Mouse (Mus musculus) cerebellum, postnatal 14 days (tissue): ENCODE measurements around the gene Mfsd2a.
A peak's percentile ranks its signal among the peaks of the same experiment; 100 is the strongest.

ENCODE experiments used
- DNase-seq, 2 experiments: peaks; one replicate each; pipeline ENCODE4 v3.0.0; 2021; ENCODE audit warnings: mixed read lengths in 2 of 2

The Mfsd2a gene

DNA sequence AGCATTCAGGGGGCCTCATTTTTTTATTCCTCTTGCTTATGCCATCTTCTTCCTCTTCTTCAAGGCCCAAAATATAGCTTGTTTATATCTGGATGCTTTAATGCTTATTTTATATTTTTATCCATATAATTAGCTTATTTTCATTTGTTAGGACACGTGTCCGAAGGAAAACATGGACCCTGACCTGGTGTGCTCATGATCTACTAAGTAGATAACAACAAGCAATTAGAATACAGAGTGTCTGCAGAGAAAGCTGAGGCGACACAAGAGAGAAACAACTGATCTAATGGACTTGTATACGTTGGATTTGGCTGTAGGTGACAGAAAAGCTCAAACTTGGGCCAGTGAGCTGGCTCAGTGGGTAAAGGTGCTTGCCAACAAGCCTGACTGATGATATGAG lies 15.9 kb upstream of the Mfsd2a start:
- no peak for DNase-seq

DNA sequence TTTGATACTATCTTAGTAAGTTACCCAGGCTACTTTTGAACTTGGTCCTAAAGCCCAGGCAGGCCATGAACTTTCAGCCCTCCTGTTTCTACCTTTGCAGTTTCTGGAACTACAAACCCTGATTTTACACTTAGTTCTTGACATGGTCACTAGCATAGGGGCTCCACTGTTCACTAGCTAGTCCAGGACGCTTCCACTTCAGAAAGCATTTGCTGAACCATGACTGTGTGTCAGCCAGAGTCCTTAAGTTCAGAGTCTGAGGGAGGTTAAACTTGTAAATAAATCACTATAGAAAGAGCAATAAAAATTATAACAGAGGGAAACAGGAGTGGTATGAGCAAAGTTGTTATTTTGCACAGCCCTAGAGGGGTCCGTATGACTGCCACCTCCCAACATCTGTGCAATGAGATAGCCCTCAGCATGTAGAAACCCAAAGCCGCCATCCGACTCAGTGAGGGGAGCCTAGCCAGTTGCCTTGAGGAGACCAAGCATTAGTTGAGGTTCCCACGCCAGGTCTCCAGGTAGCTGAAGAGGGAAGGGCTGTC lies 14.1 kb upstream of the Mfsd2a start:
- DNase-seq = no peak

DNA sequence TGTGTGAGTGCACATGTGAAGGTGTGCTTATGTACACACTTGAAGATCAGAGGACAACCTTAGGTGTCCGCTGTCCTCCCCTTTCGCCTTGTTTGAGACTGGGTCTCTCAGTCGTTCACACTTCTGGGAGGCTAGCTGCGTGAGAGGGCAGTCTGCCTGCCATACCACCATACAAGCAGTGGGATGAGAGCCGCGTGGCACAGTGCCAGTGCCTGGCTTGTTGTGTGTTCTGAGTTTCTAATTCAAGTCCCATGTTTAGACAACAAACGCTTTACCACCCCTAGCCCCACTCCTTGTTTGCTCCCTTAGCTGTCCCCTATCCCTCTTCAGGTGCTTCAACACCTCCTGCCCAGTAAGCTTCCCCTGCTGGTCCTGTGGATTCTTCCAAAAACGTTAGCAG lies 11.1 kb upstream of the Mfsd2a start:
- DNase-seq = peak; percentile 29 to 47

DNA sequence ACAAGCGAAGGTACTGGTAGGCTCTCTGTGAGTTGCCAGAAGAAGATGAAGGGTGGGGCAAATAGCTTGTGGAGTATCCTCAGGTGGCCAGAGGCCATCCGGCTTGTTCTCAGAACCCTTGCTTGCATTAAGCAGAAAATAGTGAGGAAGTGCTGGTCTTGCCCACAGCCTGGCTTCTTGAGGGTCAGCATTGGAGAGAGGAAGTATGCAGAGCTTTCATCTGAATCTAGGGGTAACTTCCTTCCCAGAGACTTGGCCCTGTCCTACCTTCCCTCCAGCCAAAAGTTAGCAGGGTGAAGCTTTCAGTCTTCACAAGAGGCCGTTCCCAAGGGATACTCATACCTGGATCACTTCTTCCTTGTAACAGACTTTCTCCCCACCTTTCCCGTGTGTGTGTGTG lies 10.7 kb upstream of the Mfsd2a start:
- no peak for DNase-seq

DNA sequence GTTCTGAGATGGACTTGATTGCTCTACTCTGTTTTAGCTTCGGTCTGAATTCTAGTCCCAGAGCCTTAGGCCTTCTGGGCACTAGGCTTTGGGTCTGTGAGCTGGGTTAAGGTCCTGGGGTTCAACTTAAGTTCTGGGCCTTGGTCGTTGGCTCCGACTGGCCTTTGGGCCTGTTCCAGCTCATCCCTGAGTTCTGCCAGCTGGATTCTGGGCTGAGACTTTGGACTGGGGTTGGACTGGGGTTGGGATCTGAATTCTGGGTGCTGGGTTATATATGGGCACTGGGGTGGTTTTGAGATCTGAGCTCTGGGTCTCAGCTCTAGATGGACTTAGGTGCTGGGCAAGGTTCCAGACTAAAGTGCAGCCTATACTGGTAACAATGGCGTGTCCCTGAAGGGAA lies 10.2 kb upstream of the Mfsd2a start:
- DNase-seq = no peak

DNA sequence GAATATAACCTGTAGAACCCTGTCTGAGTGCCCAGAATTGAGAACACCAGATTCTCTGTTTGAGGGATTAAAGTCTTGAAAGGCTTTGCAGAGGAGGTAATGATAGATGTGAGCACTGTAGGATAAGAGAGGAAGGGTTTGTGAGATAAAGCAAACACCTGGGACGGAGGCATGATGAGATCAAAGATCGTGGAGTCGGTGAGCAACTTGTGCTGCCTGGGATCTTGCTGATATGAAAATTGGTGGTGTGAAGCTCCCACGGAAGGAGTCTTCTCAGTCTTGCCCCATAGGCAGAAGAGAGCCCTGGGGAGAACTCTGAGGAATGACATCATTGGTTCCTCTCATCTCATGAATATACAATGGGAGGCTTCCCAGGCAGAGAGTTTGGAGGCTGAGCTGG lies 7.1 kb upstream of the Mfsd2a start:
- no peak for DNase-seq

DNA sequence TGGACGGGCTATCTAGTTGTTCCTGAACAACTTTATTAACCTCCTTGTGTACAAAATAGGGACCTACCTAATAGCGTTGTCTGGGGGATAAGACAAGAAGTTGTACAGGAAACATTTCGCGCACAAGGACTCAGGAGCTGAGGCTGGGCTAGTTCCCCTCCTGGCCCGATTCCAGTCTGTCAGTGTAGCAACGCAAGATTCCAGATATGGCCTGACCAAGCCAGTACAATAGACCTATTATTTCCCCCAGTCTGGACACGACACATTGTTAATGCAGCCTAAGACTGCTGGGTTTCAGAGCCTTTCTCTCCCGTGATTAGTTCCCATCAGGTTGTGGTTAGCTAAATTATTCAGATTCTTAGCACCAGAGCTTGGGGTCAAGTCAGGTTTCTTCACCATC lies 1.8 kb upstream of the Mfsd2a start:
- no peak for DNase-seq

DNA sequence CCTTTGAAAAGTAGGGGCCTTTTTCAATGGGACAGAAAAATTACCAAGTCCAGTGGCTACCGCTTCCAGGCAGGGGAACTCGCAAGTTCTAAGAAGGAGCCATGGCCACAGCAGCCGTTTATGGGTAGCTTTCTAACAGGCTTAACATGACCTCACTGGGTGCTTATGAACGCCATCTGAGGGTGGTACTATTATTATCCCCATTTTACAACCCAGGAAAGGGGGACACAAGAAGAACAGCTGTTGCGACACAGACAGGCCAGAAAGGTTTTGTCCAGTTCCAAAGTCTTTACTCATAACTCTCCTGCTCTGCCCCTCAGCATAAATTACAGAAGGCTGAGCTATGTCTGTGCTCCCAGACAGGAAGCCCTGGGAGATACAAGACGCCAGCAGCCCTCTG lies 601 bp upstream of the Mfsd2a start:
- no peak for DNase-seq

DNA sequence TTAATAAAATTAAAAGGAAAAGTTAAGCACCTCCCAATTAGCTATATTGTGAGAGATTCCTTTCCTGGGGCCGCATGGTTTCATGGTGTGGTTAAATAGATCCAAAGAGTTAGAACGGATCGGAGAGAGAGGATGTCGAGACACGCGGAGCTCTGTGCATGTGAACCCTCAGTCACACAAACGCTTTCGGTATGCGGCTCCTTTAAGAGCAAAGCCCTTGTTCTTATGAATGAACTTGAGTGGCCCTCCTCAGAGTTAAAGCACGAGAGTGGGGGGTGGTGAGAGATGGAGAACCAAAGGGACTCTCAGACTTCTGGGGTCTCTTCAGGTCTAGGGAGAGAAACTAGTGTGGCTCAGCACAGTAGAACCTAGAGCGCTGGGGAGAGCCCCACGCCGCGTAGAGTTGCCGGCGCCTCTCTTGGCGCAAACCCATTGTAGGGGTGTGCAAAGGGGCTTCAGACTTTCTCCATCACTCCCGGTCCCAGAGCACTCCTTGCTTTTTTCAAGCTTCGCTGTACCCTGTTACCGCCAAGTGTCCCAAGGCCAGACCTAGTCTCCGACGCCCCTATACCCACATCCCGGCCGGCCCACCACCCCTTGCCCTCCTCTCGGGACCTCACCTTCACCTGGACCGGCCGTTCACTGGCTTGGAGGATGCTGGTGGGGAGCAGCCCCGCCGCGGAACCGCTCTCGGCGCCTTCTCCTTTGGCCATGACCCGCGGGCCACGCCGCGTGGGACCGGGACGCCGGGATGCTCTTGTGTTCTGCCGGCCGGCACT lies 478 bp downstream of the Mfsd2a start:
- DNase-seq = peak; percentile 29 to 31

DNA sequence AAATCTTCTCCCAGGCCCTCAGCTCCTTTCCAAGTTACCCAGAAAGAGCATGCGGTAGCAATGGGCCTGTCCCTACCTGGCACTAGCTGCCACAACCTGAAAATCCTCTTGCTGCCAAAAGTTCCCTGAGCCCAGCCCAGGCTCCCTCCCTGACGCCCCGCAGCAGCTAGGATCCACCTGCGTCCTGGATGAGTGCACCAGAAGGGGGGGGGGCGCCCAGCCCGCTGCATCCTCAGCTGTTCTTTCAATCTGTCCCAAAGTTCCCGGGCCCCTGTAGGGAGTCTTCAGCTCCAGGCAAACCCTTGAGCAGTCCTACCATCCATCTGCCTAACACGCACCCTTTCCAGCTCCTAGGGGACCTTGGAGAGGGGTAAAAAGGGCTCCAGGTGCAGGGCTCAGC lies 1.2 kb downstream of the Mfsd2a start:
- DNase-seq = peak in 1 of 2 experiments; percentile 34

DNA sequence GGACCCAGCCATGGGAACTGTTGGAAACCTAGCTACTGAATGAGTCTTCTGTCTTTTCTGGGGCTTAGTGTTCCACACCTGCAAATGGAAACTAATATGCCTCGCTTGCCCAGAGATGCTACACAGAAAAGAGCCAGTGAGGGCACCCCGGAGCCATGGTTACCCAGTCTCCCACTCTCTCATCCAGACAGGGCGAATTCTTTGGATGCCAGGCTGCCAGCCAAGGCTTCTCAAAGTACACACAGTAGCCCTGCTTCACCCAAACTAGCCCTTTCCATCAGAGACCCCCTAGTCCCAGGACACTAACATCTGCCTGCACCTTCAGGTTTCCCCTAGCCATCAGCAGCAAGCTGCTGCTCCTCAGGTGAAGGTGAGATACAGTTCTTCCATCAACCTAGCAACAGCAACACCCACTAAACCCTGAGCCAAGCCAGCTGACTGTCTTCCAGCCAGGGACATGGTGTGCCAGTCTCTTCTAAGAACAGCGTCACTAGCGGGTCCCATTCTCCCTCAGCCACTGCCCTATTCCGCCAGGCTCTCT lies 2.4 kb downstream of the Mfsd2a start:
- peak; percentile 29 to 49 for DNase-seq

DNA sequence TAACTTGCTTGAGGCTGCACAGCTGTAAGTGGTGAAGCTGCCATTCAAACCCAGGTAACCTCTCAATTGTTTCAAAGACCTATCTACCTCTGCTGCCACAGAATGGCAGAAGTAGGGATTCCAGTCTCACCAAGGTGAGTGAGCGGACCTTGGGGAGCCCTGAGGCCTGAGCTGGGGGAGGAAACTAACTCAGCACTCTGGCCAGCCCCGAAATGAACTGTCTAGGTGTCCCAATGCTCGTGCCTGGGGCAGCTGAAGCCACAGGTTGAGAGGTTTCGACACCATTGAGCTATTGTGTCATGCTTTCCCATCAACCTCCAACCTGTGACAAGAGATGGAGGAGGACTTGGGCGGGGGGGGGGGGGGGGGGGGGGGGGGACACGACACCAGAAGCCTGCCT lies 4.7 kb downstream of the Mfsd2a start:
- DNase-seq = no peak

DNA sequence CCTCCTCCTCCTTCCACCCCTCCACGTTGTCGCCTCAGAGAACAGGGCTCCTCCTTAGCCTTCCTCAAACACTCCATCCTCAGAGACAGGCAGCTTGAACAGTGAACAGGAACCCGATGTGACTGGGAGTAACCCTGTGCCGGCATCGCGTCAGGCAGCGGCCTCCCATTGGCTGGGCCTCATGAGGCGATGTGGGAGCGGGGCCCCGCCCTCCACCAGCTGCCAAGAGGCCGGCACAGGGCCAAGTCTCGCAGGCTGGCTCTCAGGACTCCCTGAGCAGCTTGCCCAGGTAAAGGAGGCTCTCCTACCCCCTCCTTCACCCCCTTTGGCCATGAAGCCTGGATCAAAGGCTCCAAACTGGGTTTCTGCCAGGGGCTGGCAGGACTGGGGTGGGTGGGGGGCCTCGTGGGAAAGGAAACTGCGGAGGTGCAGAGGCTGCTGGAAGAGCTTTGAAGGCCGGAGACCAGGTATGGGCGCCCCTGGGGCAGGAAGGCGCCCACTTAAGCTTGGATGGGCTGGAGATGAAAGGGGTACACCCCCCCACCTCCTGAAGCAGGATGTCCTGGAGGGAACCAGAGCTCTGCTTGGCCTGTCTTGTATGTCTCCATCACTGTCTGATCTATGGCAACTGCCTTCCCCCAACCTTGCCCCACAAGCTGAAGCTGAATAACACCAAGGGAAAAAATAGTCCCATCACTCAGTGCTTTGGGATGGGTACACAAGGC lies 5.4 kb downstream of the Mfsd2a start:
- peak; percentile 83 to 91 for DNase-seq

DNA sequence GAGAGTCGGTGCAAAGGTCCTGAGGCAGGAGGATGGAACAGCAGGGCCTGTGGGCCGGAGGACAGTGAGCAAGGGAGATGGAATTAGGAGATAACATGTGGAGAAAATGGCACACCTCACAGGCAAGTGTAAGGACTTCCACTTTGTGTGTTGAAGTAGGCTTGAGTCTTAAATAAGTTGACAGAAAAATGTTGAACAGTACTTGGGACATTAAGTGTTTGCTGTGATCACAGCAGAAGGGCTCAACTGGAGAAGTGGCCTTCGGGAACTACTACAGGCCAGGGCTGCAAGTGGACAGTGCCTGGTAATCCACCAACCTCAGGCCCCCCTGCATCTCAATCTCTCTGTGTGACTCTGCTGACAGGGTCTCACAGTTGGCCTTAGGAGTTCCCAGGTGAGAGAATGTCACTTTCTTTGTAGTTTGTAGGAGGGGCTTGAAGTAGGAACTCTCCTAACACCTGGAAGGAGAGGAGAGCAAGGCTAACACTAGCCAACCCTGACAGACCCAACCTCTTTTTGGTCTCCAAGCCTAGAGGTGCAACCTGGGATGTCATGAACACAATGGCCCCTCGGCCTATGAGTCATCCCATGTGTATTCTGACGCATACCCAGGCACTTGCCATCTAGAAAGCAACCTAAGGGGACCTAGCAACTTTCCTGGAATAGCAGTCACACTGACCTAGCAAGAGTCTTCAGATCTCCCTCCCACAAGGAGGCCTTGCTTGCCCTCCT lies 6.1 kb downstream of the Mfsd2a start:
- no peak for DNase-seq

DNA sequence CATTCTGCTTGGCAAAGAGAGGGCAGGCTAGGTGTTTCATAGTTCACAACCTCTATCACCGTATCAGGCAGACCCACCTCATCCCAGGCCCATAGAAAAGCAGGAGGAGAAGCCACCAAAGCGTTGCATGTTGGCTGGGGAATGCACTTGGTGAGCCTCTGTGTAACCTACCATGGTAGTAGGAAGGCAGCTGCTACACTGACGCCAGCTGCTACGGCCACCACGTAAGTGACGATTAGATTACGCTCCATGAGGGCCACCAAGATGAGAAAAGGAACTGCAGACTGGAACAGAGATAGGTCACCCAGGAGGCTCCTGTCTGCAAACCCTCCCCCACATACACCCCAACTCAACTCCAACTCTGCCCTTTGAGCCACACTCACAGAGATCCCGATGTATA lies 11.9 kb downstream of the Mfsd2a start:
- DNase-seq = no peak

DNA sequence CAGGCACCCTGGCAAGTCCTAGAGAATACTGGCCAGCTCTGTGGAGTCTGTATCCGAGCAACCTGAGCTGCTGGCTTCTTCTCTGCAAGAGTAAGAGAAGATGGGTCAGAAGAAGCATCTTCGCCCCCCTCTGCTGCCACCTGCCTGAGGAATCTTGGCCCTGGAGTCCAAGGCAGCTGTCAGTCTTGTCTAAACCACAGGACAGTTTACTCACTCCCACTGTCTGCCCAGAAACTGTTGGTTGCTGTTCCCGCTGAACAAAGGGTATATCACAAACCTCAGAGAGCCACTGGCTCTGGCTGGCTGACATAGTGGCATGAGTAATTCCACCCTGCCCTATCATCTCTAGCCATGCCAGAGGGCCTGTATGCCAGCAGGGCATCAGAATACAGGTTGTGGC lies 13.8 kb downstream of the Mfsd2a start:
- no peak for DNase-seq

DNA sequence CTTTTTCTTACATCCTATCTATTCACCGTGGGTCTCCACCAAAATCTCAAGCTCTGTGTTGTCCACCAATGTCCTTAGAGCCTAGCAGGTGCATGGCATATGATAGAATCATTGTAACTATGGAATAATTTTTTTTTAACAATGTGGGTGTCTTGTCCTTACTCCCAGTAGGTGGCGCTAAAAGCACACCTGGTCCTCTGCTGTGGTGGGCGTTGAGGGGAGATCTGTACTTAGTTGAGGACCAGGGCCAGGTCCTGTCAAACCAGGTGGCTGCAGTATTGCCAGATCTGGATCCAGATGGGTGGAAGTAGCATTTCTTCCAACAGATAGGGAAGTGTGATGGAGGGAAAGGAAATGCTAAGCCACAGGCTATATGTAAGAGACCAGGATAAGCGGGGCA lies 16.6 kb downstream of the Mfsd2a start:
- peak; percentile 30 to 40 for DNase-seq

DNA sequence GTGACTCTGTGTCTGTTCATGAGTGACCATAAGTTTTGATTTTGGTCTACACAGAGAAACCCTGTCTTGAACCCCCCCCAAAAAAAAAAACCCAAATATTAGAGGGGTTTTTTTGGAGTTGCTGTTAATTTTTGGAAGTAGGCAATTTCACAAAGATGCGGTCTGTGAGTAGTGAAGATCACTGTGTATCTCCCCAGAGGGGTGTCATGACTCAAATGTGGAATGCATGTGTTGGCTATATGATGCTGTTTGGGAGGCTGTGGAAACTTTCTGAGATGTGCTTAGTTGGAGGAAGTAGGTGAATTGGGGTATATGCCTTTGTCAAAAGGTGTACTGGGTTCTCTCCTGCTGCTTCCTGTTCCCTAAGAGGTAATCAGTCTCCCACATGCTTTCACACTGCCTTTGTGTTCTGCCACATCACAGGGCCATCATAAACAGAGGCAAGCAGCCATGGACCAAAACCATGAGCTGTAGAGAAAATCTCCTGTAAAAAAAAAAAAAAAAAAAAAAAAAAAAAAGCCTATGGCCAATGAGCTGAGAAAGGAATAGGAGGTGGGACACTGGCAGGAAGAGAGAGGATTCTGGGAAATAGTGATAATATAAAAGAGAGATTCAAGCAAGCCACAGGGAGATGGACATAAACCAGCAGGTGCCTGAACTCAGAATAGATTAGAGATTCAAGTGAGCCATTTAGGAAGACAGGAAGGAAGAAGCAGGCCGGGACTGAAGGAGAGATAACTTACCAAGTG lies 21.8 kb downstream of the Mfsd2a start:
- no peak for DNase-seq

DNA sequence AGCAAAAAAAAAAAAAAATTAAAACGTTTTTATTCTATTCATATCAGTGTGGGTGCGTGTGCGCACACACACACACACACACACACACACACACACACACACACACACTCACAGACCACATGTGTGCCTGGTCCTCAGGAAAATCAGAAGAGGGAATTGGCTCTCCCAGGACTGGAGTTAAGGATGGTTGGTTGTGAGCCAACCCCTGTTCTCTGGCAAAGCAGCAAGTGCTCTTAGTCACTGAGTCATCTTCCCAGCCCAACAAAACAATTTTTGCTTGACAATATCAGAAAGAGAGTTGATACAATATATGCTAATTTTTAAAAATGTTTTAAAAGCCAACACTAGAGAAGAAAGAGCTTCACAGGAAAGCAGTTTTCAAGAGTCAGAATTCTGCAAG lies 23.5 kb downstream of the Mfsd2a start:
- no peak for DNase-seq

DNA sequence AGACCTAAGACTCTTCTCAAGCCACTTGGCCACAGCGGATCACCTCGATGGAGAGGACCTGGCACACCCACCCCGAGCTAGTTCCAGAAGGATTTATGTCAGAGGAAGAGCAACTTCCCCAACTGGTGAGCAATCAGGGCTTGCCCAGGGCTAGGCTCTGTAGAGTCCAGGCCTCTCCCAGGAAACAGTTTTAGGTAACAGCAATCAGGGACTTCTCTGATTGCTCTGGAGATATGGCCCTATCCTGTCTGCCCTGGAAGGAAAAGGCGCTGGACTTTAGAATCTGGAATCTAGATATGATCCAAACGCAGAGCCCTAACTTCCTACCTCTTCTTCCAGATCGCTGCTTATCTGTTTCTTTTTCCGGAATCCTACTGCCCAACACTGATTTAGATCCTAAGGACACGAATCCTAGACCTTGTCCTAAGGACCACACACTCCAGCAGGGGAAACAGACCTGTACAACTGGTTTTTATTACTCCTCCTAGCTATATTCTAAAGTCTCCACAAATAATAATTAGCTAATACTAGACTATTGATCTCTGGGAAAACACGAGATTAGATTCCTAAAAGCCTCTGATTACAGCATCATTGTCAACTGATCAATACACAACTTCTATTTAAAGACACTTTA lies 25.4 kb downstream of the Mfsd2a start:
- no peak for DNase-seq

DNA sequence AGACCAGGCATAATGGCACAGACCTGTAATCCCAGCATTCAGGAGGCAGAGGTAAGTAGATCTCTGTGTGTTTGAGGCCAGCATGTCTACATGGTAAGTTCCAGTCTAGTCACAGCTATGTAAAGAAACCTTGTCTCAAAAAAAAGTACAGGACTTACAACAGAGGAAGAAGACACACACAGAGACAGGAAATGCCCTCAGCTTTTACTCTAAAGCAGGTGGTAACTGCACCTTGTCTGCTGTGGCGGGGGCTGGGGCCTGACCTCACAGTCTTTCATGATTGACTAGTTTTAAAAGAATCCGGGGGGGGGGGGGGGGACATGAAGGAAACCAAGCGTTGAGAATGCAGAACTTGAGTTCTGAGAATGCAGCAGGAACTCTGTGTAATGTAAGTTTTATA lies 27.1 kb downstream of the Mfsd2a start:
- no peak for DNase-seq

DNA sequence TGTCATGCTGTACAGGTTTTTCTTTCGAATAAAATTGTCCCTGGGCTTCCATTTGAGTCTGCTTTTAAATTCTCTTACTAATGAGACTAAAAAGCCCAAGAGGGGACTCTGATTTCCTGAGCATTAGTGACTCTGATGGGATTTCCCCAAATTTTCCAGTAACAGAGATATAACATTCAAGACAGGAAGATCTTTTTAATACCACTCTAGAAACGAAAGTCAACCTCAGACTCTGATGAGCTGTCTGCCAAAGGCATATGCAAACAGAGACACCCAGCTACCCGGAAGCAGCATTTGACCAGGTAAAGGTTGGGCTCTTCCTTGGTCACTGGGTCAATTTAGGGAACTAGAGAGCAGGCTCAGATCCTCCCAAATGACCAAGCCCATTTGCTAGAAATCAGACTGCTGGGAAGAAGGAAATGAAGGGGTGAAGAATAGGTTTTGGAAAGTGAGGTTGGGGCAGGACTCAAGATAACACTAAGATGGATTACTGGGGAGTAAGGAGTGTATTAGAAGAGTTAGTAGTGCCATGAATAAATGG lies 27.9 kb downstream of the Mfsd2a start:
- no peak for DNase-seq
